Mouse (Mus musculus) midbrain, embryonic 15.5 days (tissue): ENCODE data around the gene Atp2a3. TPM values are rescaled to one million over a fixed set of nuclear protein-coding genes. Genes with fewer than 3 reads are reported as not detected.

Experiments
- ATAC-seq: fragments of 200-750 bp; cut with Nextera tagmentation; replicated peaks from 2 replicates; pipeline ENCODE4 v1.8.0; 2017; ENCODE audit warnings: moderate TSS enrichment
- H3K27ac ChIP-seq: fragments of 300-500 bp; sonication (generic); 2 replicates; pipeline ENCODE4 v1.5.1; 2015; ENCODE audit warnings: mild to moderate bottlenecking, inconsistent platforms
- H3K27me3 ChIP-seq: fragments of 300-500 bp; sonication (generic); replicated peaks from 2 replicates; pipeline ENCODE4 v1.6.1; 2015; ENCODE audit warnings: inconsistent platforms
- H3K36me3 ChIP-seq: fragments of 300-500 bp; sonication (generic); replicated peaks from 2 replicates; pipeline ENCODE4 v1.6.1; 2015; ENCODE audit warnings: inconsistent platforms
- H3K4me1 ChIP-seq: fragments of 300-500 bp; sonication (generic); 2 replicates; pipeline ENCODE4 v1.6.1; 2015; ENCODE audit warnings: inconsistent platforms
- H3K4me2 ChIP-seq: fragments of 300-500 bp; sonication (generic); 2 replicates; pipeline ENCODE4 v1.6.1; 2015; ENCODE audit warnings: inconsistent platforms, mild to moderate bottlenecking, moderate library complexity
- H3K4me3 ChIP-seq: fragments of 300-500 bp; sonication (generic); 2 replicates; pipeline ENCODE4 v1.5.1; 2015; ENCODE audit warnings: mild to moderate bottlenecking, inconsistent platforms
- H3K9ac ChIP-seq: fragments of 300-500 bp; sonication (generic); 2 replicates; pipeline ENCODE4 v1.6.1; 2015; ENCODE audit warnings: mild to moderate bottlenecking, inconsistent platforms
- H3K9me3 ChIP-seq: fragments of 300-500 bp; sonication (generic); 2 replicates; pipeline ENCODE4 v1.6.1; 2016; ENCODE audit warnings: inconsistent platforms
- WGBS: fragments of 180-500 bp; shearing (Covaris S2); methylation state at CpG from one replicate; pipeline ENCODE4 v1.1.7; 2015; ENCODE audit warnings: mixed read lengths; 5-methylcytosine and 5-hydroxymethylcytosine counted together
- microRNA-seq: library from miRNA; unstranded; fragments of <30 nt; microRNA quantifications from one replicate; pipeline ENCODE4, GENCODE M21; 2016
- polyA plus RNA-seq: library from polyadenylated mRNA; unstranded; fragments of >200 nt; fragmentation: Nextera tagmentation; extraction: Ambion mirVana; gene quantifications from 2 replicates; pipeline ENCODE4 v1.2.1, GENCODE M21; 2015

Atp2a3 gene
- polyA plus RNA-seq, 1 experiment from 2014 or later = 1.1 TPM

- H3K9ac ChIP-seq = no peak overlapping the region
- H3K4me2 ChIP-seq = no peak overlapping the region
- 84% methylated on average over 7 of the region's 7 CpGs for WGBS
- H3K4me1 ChIP-seq = peaks cover 7% of the 10 kb centered on the region
- H3K36me3 ChIP-seq = peaks cover 6% of the 10 kb centered on the region; the same call in 1 of the 2 replicates
- H3K27me3 ChIP-seq = no peaks in the 10 kb centered on the region
- no peak overlapping the region for H3K4me3 ChIP-seq
- H3K27ac ChIP-seq = no peak overlapping the region
- no peak for ATAC-seq
- H3K9me3 ChIP-seq = no peaks in the 10 kb centered on the region
Observed at GRCm38 (mm10) chr11:73036077-73036476, 75.1 kb downstream of the Atp2a3 start.

GRCm38 (mm10) chr11:73036889-73037288 lies 75.9 kb downstream of the Atp2a3 start:
- WGBS = 55% methylated on average over 6 of the region's 6 CpGs
- Histone ChIP-seq H3K9me3 (no peaks in the 10 kb centered on the region), H3K36me3 (peaks cover 6% of the 10 kb centered on the region; the same call in 1 of the 2 replicates)

GRCm38 (mm10) chr11:73037691-73038090 lies 76.7 kb downstream of the Atp2a3 start:
- ATAC-seq = no peak
- H3K4me2 ChIP-seq = no peak overlapping the region
- 91% methylated on average over 3 of the region's 3 CpGs for WGBS
- H3K9ac ChIP-seq = no peak overlapping the region
- no peak overlapping the region for H3K4me3 ChIP-seq
- no peak overlapping the region for H3K27ac ChIP-seq
- H3K27me3 ChIP-seq = no peaks in the 10 kb centered on the region
- peaks cover 6% of the 10 kb centered on the region; the same call in 1 of the 2 replicates for H3K36me3 ChIP-seq
- H3K4me1 ChIP-seq = no peaks in the 10 kb centered on the region
- no peaks in the 10 kb centered on the region for H3K9me3 ChIP-seq

More at GRCm38 (mm10) chr11:73036889-73037288, 75.9 kb downstream of the Atp2a3 start:
- Histone ChIP-seq H3K9ac (no peak overlapping the region), H3K27me3 (no peaks in the 10 kb centered on the region), H3K4me2 (no peak overlapping the region), H3K4me1 (no peaks in the 10 kb centered on the region), H3K4me3 (no peak overlapping the region), H3K27ac (no peak overlapping the region)
- ATAC-seq = no peak

- Histone ChIP-seq H3K4me3 (no peak overlapping the region), H3K9me3 (no peaks in the 10 kb centered on the region), H3K4me2 (no peak overlapping the region), H3K27me3 (no peaks in the 10 kb centered on the region), H3K4me1 (no peaks in the 10 kb centered on the region), H3K27ac (no peak overlapping the region), H3K36me3 (peaks cover 6% of the 10 kb centered on the region; the same call in 1 of the 2 replicates), H3K9ac (no peak overlapping the region)
- WGBS = 55% methylated on average over 9 of the region's 9 CpGs
- peak; percentile 72 for ATAC-seq
Observed at GRCm38 (mm10) chr11:73039102-73039799, 78.3 kb downstream of the Atp2a3 start.

Small RNA genes lying within 50 kb of the gene (microRNA-seq; reads per million reads assigned to microRNA genes)
- gene Gm44467 = not detected

Other genes starting within 250 kb of the Atp2a3 start
- 7.7 and 8.7 TPM in 2 replicates for gene Cyb5d2, start 165.0 kb upstream of the Atp2a3 start, polyA plus RNA-seq
- gene Zzef1, start 164.9 kb upstream of the Atp2a3 start, polyA plus RNA-seq = 15.2 and 15.8 TPM in 2 replicates
- gene P2rx1, start 37.9 kb downstream of the Atp2a3 start, polyA plus RNA-seq = 0.33 and 0.45 TPM in 2 replicates
- 29.8 and 30.6 TPM in 2 replicates for gene Camkk1, start 57.8 kb downstream of the Atp2a3 start, polyA plus RNA-seq
- gene Ncbp3, start 86.6 kb downstream of the Atp2a3 start, polyA plus RNA-seq = 10.9 and 12.7 TPM in 2 replicates
- gene Itgae, start 129.4 kb downstream of the Atp2a3 start, polyA plus RNA-seq = 0.15 and 0.27 TPM in 2 replicates
- gene Haspin, start 177.1 kb downstream of the Atp2a3 start, polyA plus RNA-seq = 2.2 and 2.6 TPM in 2 replicates
- gene P2rx5, start 199.3 kb downstream of the Atp2a3 start, polyA plus RNA-seq = 0.36 and 0.40 TPM in 2 replicates
- 116 TPM in 2 replicates for gene Emc6, start 215.9 kb downstream of the Atp2a3 start, polyA plus RNA-seq
- gene Tax1bp3, start 215.9 kb downstream of the Atp2a3 start, polyA plus RNA-seq = 156 and 161 TPM in 2 replicates
- 19.9 and 20.8 TPM in 2 replicates for gene Ctns, start 237.9 kb downstream of the Atp2a3 start, polyA plus RNA-seq
- 1.8 and 2.2 TPM in 2 replicates for gene Shpk, start 238.3 kb downstream of the Atp2a3 start, polyA plus RNA-seq